In genomic region chr17:12532115-12532514, GRCm38 (mm10) we compare ENCODE assay signal across 8 mouse cellular contexts. TPM values are rescaled to one million over a fixed set of nuclear protein-coding genes. Genes with fewer than 3 reads are reported as not detected.
DNase-seq lines count a peak whose midpoint lies in the region; ATAC-seq and TF ChIP-seq lines count a peak whose summit lies in the region.

No protein-coding gene starts in this region.

- no peak for TF ChIP-seq EP300 in MEL (IDR thresholded peaks at IDR 0.05; ENCODE audit: low read depth in 1 of 2, low read length in 2 of 2)

- DNase-seq in kidney, adult 11 months, result peak; percentile 45
- peak; percentile 87 for DNase-seq in MEL (ENCODE audit: low read depth, low spot score)
- peak; percentile 33 for DNase-seq in c-Kit-negative CD71-positive TER-119-positive erythroid progenitor cells, embryonic 14.5 days (ENCODE audit: low read depth, low spot score)
- peak; percentile 63 for DNase-seq in gastrocnemius, postnatal 10 days
- peak; percentile 47 to 59 for DNase-seq in left cerebral cortex, postnatal 14 days (ENCODE audit: low spot score in 2 of 2)
- peak; percentile 39 for DNase-seq in ovary, postnatal 36 days (ENCODE audit: low spot score)
- DNase-seq in thymus, postnatal 4 days, result peak; percentile 81

- peak; percentile 74 for TF ChIP-seq RAD21 in MEL (IDR thresholded peaks at IDR 0.05; ENCODE audit: low read depth, low read length)

- H3K9me3 ChIP-seq in kidney, embryonic 15.5 days (replicated peaks), result no peaks in the 10 kb centered on the region
- H3K9me3 ChIP-seq in MEL (replicated peaks; ENCODE audit: insufficient read depth, low read length), result no peaks in the 10 kb centered on the region

- H3K4me2 ChIP-seq in kidney, embryonic 15.5 days, result no peak overlapping the region

- H3K4me3 ChIP-seq in kidney, embryonic 15.5 days (replicated peaks), result no peak overlapping the region
- no peak overlapping the region for H3K4me3 ChIP-seq in MEL (ENCODE audit: control insufficient read depth in 1 of 2, insufficient read depth in 1 of 2, low read depth in 2 of 2, low read length in 2 of 2)

- intact Hi-C loops in left cerebral cortex, postnatal 14 days (cut with DNase I), result loop anchor here (5.0 to 10.0 kb wide), 2 partner anchors 120 to 283 kb away; no protein-coding TSS in a partner anchor

- no peaks in the 10 kb centered on the region for H3K36me3 ChIP-seq in kidney, embryonic 15.5 days
- no peaks in the 10 kb centered on the region for H3K36me3 ChIP-seq in MEL (ENCODE audit: control insufficient read depth in 1 of 2, insufficient read depth in 2 of 2, low read length in 2 of 2)

- ATAC-seq in kidney, embryonic 15.5 days (replicated peaks; ENCODE audit: low FRiP score), result no peak

- H3K9ac ChIP-seq in kidney, embryonic 15.5 days, result no peak overlapping the region
- H3K9ac ChIP-seq in MEL (ENCODE audit: control insufficient read depth, low read depth, low read length, poor library complexity, severe bottlenecking), result no peak overlapping the region

- peak; percentile 76 to 85 (median 84) for TF ChIP-seq CTCF in MEL (IDR thresholded peaks at IDR 0.05 in 2 of 3, conservative IDR thresholded peaks at IDR 0.05 in 1 of 3; ENCODE audit: control insufficient read depth in 1 of 3, insufficient read depth in 1 of 3, low read depth in 2 of 3, low read length in 3 of 3, poor library complexity in 1 of 3, severe bottlenecking in 1 of 3)

- no peak for TF ChIP-seq POLR2A in MEL (IDR thresholded peaks at IDR 0.05; ENCODE audit: control insufficient read depth in 1 of 2, insufficient read depth in 1 of 2, low read depth in 1 of 2, low read length in 2 of 2, poor library complexity in 1 of 2)

- H3K79me2 ChIP-seq in MEL (ENCODE audit: control insufficient read depth, insufficient read depth, low read length, poor library complexity), result no peaks in the 10 kb centered on the region

- no peaks in the 10 kb centered on the region; the same call in 1 of the 2 replicates for H3K27me3 ChIP-seq in kidney, embryonic 15.5 days
- H3K27me3 ChIP-seq in MEL (ENCODE audit: control insufficient read depth in 1 of 2, insufficient read depth in 2 of 2, low read length in 2 of 2), result no peaks in the 10 kb centered on the region; a peak in 1 of 4 replicates

- WGBS in kidney, embryonic 15.5 days, result 42% methylated on average over 5 of the region's 5 CpGs

- H3K27ac ChIP-seq in kidney, embryonic 15.5 days, result no peak overlapping the region
- H3K27ac ChIP-seq in MEL (ENCODE audit: control insufficient read depth, low read depth, low read length), result no peak overlapping the region

- H3K4me1 ChIP-seq in kidney, embryonic 15.5 days, result no peaks in the 10 kb centered on the region
- H3K4me1 ChIP-seq in MEL (ENCODE audit: control insufficient read depth in 1 of 2, insufficient read depth in 2 of 2, low read length in 2 of 2), result no peaks in the 10 kb centered on the region

TF ChIP-seq in MEL, 35 proteins besides CTCF, POLR2A, EP300 and RAD21:
- TF ChIP-seq ZC3H11A (IDR thresholded peaks at IDR 0.05; ENCODE audit: low read depth, low read length), result peak; percentile 85
- TF ChIP-seq TCF12 (IDR thresholded peaks at IDR 0.05; ENCODE audit: low read depth, low read length), result no peak
- TF ChIP-seq SMC3 (IDR thresholded peaks at IDR 0.05; ENCODE audit: low read depth, low read length), result peak; percentile 94
- TF ChIP-seq MAZ (IDR thresholded peaks at IDR 0.05; ENCODE audit: low read depth, low read length), result no peak
- TF ChIP-seq MEF2A (IDR thresholded peaks at IDR 0.05; ENCODE audit: extremely low read depth, insufficient replicate concordance, low read depth, low read length, poor library complexity, severe bottlenecking), result no peak

RNA-seq across cellular contexts. Expression of gene Slc22a3, which starts 24.6 kb away (rescaled TPM):
- 0.62 and 1.00 TPM in 2 replicates for polyA plus RNA-seq in kidney, embryonic 15.5 days (2015; fragmentation: Nextera tagmentation; extraction: Ambion mirVana)
- 31.5 and 56.0 TPM in 2 replicates for total RNA-seq in MEL (2012; rRNA removed)
- polyA plus RNA-seq in MEL (2012; ENCODE audit: insufficient read depth in 1 of 2, insufficient read length in 2 of 2, low read depth in 1 of 2, low replicate concordance in 2 of 2, missing spikeins in 1 of 2), result 10 to 100 TPM in 1 of 2 experiments, not detected in 1; 87.7 TPM
- total RNA-seq in gastrocnemius, postnatal 10 days (2021), result 1 to 10 TPM; 4.5 to 6.3 TPM
- total RNA-seq in left cerebral cortex, postnatal 14 days (2021), result 1 to 10 TPM; 5.2 to 5.3 TPM

RNA-seq across cellular contexts. Expression of gene Slc22a2, which starts 51.8 kb away (rescaled TPM):
- polyA plus RNA-seq in kidney, embryonic 15.5 days (2015; fragmentation: Nextera tagmentation; extraction: Ambion mirVana), result 9.6 and 10.3 TPM in 2 replicates
- total RNA-seq in MEL (2012; rRNA removed), result not detected in 2 replicates
- polyA plus RNA-seq in MEL (2012; ENCODE audit: insufficient read depth in 1 of 2, insufficient read length in 2 of 2, low read depth in 1 of 2, low replicate concordance in 2 of 2, missing spikeins in 1 of 2), result not detected
- not detected for total RNA-seq in gastrocnemius, postnatal 10 days (2021)
- total RNA-seq in left cerebral cortex, postnatal 14 days (2021), result under 1 TPM; 0.57 to 0.89 TPM

Comparison
In these comparisons a context has a peak if more than half of its experiments do, and no peak if none do; other contexts are left out.
1. DNase-seq: peak in every context shown above with its lines; median percentile 87 in MEL; 81 in thymus, postnatal 4 days; 63 in gastrocnemius, postnatal 10 days; 53 in left cerebral cortex, postnatal 14 days; 45 in kidney, adult 11 months; 39 in ovary, postnatal 36 days; 33 in c-Kit-negative CD71-positive TER-119-positive erythroid progenitor cells, embryonic 14.5 days.